Mouse (Mus musculus): ENCODE results near the gene Ccdc14.
A peak's percentile ranks its signal among the peaks of the same experiment; 100 is the strongest.

Ccdc14 gene

GRCm38 (mm10) chr16:34725156-34725555 lies 34.7 kb downstream of the Ccdc14 start:
- DNase-seq: peak; percentile 16

GRCm38 (mm10) chr16:34728610-34729009 lies 38.2 kb downstream of the Ccdc14 start:
- DNase-seq: peak; percentile 12

GRCm38 (mm10) chr16:34729371-34729770 lies 39.0 kb downstream of the Ccdc14 start:
- peak; percentile 46 for DNase-seq

- DNase-seq: peak; percentile 34
Observed at GRCm38 (mm10) chr16:34738656-34739233, 48.3 kb downstream of the Ccdc14 start.

- DNase-seq: peak; percentile 61
Observed at GRCm38 (mm10) chr16:34742930-34743329, 52.5 kb downstream of the Ccdc14 start.

GRCm38 (mm10) chr16:34745065-34745585 lies 54.7 kb downstream of the Ccdc14 start, which contains the start of gene Mylk:
Mylk (plus strand) TSS chr16:34745210.
- DNase-seq: peak; percentile 98

- peak; percentile 76 for DNase-seq
Observed at GRCm38 (mm10) chr16:34748081-34748720, 57.8 kb downstream of the Ccdc14 start.

- DNase-seq: peak; percentile 24
Observed at GRCm38 (mm10) chr16:34749536-34749935, 59.1 kb downstream of the Ccdc14 start.

GRCm38 (mm10) chr16:34752026-34752425 lies 61.6 kb downstream of the Ccdc14 start:
- DNase-seq: no peak

GRCm38 (mm10) chr16:34752977-34753376 lies 62.6 kb downstream of the Ccdc14 start:
- DNase-seq: no peak

- no peak for DNase-seq
Observed at GRCm38 (mm10) chr16:34756991-34757390, 66.6 kb downstream of the Ccdc14 start.

GRCm38 (mm10) chr16:34758205-34758604 lies 67.8 kb downstream of the Ccdc14 start:
- DNase-seq: no peak

- no peak for DNase-seq
Observed at GRCm38 (mm10) chr16:34763959-34764591, 73.7 kb downstream of the Ccdc14 start.

GRCm38 (mm10) chr16:34765666-34766065 lies 75.2 kb downstream of the Ccdc14 start:
- DNase-seq: no peak

- DNase-seq: no peak
Observed at GRCm38 (mm10) chr16:34766193-34766592, 75.8 kb downstream of the Ccdc14 start.

- DNase-seq: no peak
Observed at GRCm38 (mm10) chr16:34767443-34767842, 77.0 kb downstream of the Ccdc14 start.

- no peak for DNase-seq
Observed at GRCm38 (mm10) chr16:34768436-34768835, 78.0 kb downstream of the Ccdc14 start.

- no peak for DNase-seq
Observed at GRCm38 (mm10) chr16:34770127-34770526, 79.7 kb downstream of the Ccdc14 start.

- DNase-seq: no peak
Observed at GRCm38 (mm10) chr16:34772445-34773032, 82.1 kb downstream of the Ccdc14 start.
